Mouse (Mus musculus): Measurements from ENCODE around the gene Slc48a1.

GRCm38 (mm10) chr15:97738923-97739322 is 39.4 kb upstream of the Slc48a1 start:
- TF ChIP-seq CTCF (IDR thresholded peaks at IDR 0.05; ENCODE audit: low read depth) = no peak
- TF ChIP-seq EP300 (optimal IDR thresholded peaks at IDR 0.05) = no peak
